Mouse (Mus musculus) stomach, embryonic 14.5 days (tissue): ENCODE data around the gene Pde1c. TPM values are rescaled to one million over a fixed set of nuclear protein-coding genes. Genes with fewer than 3 reads are reported as not detected.

Experiments
- ATAC-seq: fragments of 200-750 bp; cut with Nextera tagmentation; 2 replicates; pipeline ENCODE4 v1.8.0; 2017; ENCODE audit warnings: low read depth, moderate TSS enrichment; ENCODE audit not compliant: insufficient number of reproducible peaks, insufficient read depth, low FRiP score
- H3K27ac ChIP-seq: fragments of 300-500 bp; sonication (generic); 2 replicates; pipeline ENCODE4 v1.5.1; 2014; ENCODE audit warnings: mild to moderate bottlenecking, low read length, moderate library complexity, mixed read lengths
- H3K27me3 ChIP-seq: fragments of 300-500 bp; sonication (generic); 2 replicates; pipeline ENCODE4 v1.6.1; 2014; ENCODE audit warnings: low read length, control low read depth, mixed read lengths; ENCODE audit not compliant: control insufficient read depth, insufficient read depth
- H3K36me3 ChIP-seq: fragments of 300-500 bp; sonication (generic); 2 replicates; pipeline ENCODE4 v1.6.1; 2014; ENCODE audit warnings: mild to moderate bottlenecking, control low read depth, low read length, moderate library complexity, mixed read lengths; ENCODE audit not compliant: control insufficient read depth, insufficient read depth
- H3K4me1 ChIP-seq: fragments of 300-500 bp; sonication (generic); 2 replicates; pipeline ENCODE4 v1.6.1; 2014; ENCODE audit warnings: low read length, control low read depth, mixed read lengths; ENCODE audit not compliant: control insufficient read depth, insufficient read depth
- H3K4me2 ChIP-seq: fragments of 300-500 bp; sonication (generic); replicated peaks from 2 replicates; pipeline ENCODE4 v1.6.1; 2014; ENCODE audit warnings: low read depth, low read length, control low read depth
- H3K4me3 ChIP-seq: fragments of 300-500 bp; sonication (generic); 2 replicates; pipeline ENCODE4 v1.5.1; 2014; ENCODE audit warnings: low read depth, low read length, control low read depth
- H3K9ac ChIP-seq: fragments of 300-500 bp; sonication (generic); replicated peaks from 2 replicates; pipeline ENCODE4 v1.6.1; 2014; ENCODE audit warnings: low read depth, mild to moderate bottlenecking, control low read depth, low read length, moderate library complexity, mixed read lengths
- H3K9me3 ChIP-seq: fragments of 300-500 bp; sonication (generic); 2 replicates; pipeline ENCODE4 v1.6.1; 2016; ENCODE audit warnings: low read depth, low read length, control low read depth; ENCODE audit not compliant: control insufficient read depth
- WGBS: fragments of 180-500 bp; shearing (Covaris S2); extraction: QIAGEN DNeasy Blood & Tissue Kit; methylation state at CpG from one replicate; pipeline ENCODE4 v1.1.7; 2014; 5-methylcytosine and 5-hydroxymethylcytosine counted together
- polyA plus RNA-seq: library from polyadenylated mRNA; unstranded; fragments of >200 nt; fragmentation: Nextera tagmentation; extraction: Ambion mirVana; gene quantifications from 2 replicates; pipeline ENCODE4 v1.2.1, GENCODE M21; 2014

Pde1c gene
- polyA plus RNA-seq, 1 experiment from 2014 or later = 2.8 TPM

DNA sequence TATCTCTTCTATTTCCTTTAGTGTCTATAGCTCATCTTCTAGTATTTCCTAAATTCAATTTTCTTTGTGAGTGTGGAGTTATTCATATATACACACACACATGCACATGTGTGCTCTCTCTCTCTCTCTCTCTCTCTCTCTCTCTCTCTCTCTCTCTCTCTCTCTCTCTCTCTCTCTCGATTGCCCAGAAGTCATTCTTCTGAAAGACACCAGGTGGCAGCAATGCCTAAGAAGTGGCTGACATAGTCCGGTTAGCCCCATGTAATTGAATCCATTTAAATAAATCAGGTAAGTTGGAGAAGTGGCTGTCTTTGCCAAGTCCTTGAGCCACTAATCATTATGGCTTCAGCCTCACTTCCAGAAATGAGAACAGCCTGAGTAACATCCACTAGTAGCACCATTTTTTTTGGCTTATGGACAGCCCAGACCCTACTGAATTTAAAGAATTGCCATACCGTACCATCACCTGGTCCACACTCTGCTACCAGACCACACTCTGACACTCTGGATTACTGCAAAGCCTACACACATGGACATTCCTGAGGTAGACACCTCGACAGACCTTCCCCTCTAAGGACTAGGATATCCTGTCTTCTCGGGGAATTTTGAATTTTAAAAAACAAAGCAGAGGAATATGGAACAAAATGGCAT, 502.1 kb downstream of the Pde1c start:
- Histone ChIP-seq H3K9me3 (no peaks in the 10 kb centered on the region), H3K9ac (no peak overlapping the region), H3K27me3 (no peaks in the 10 kb centered on the region), H3K4me1 (no peaks in the 10 kb centered on the region), H3K4me3 (no peak overlapping the region), H3K36me3 (no peaks in the 10 kb centered on the region), H3K4me2 (no peak overlapping the region), H3K27ac (no peak overlapping the region)
- 31% methylated on average over 5 of the region's 5 CpGs for WGBS
- ATAC-seq = peak; percentile 76; the same call in 1 of the 2 replicates

DNA sequence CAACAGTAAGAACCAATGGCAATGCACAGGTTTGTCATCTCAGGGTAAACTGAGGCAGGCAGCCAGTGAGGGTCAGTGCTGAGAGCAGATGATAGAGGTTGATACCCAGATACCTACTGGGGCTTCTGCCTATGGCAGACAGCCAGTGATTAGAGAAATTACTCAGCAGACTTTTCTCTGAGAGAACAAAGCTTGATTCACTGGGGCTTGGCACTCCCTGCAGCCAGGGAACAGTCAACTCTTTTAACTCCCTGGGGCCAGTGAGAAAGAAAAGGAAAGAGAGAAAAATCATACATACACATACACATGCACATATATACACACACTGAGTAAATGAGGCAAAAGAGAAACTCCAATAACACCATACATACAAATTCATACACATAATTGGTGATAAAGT, 505.2 kb downstream of the Pde1c start:
- H3K4me3 ChIP-seq = no peak overlapping the region
- H3K9me3 ChIP-seq = no peaks in the 10 kb centered on the region
- H3K36me3 ChIP-seq = no peaks in the 10 kb centered on the region
- no peaks in the 10 kb centered on the region for H3K4me1 ChIP-seq
- no peaks in the 10 kb centered on the region for H3K27me3 ChIP-seq
- H3K27ac ChIP-seq = no peak overlapping the region
- no peak overlapping the region for H3K9ac ChIP-seq
- no peak for ATAC-seq
- no peak overlapping the region for H3K4me2 ChIP-seq

DNA sequence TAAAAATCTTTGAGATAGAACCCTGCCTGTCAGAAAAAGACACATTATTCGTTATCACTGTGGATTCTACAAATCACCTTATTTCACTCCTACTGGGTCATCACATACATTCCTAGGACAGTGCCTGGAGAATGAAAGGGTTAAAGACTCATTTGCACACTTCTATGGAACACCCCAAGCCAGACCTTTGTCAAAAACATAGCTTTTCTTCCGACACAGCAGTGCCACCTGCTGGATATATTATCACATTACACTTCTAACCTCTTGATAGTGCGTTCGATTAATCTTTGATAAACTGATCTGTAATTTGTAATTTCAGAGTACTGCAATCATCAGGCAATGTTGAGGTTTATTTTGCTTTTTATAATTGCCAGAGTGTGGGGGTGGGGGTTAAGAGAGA, 519.8 kb downstream of the Pde1c start:
- H3K36me3 ChIP-seq = no peaks in the 10 kb centered on the region
- H3K9ac ChIP-seq = no peak overlapping the region
- H3K4me2 ChIP-seq = no peak overlapping the region
- H3K4me1 ChIP-seq = no peaks in the 10 kb centered on the region
- no peak overlapping the region for H3K4me3 ChIP-seq
- no peak for ATAC-seq
- H3K27me3 ChIP-seq = no peaks in the 10 kb centered on the region
- no peak overlapping the region for H3K27ac ChIP-seq
- WGBS = 27% methylated on average over 4 of the region's 4 CpGs
- H3K9me3 ChIP-seq = no peaks in the 10 kb centered on the region

DNA sequence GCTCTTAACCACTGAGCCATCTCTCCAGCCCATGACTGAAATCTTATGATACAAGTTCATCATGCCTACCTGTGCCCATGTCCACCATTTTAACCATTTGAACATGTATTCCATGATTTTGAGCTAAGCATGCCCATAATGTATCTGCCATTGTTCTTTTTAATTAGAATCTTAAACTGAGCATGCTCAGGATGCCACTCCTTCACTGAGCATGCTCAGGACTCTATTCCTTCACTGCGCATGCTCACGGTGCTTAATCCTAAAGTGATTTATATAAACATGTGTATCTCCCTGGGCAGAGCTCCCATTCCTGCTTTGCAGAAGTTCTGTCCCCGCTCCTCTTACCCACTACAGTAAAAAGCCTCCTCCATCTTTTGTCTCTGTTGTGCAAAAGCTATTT, 520.3 kb downstream of the Pde1c start:
- H3K27me3 ChIP-seq = no peaks in the 10 kb centered on the region
- ATAC-seq = no peak
- H3K4me2 ChIP-seq = no peak overlapping the region
- 79% methylated on average over 3 of the region's 3 CpGs for WGBS
- H3K27ac ChIP-seq = no peak overlapping the region
- no peaks in the 10 kb centered on the region for H3K4me1 ChIP-seq
- H3K9me3 ChIP-seq = no peaks in the 10 kb centered on the region
- no peak overlapping the region for H3K9ac ChIP-seq
- H3K36me3 ChIP-seq = no peaks in the 10 kb centered on the region
- no peak overlapping the region for H3K4me3 ChIP-seq

DNA sequence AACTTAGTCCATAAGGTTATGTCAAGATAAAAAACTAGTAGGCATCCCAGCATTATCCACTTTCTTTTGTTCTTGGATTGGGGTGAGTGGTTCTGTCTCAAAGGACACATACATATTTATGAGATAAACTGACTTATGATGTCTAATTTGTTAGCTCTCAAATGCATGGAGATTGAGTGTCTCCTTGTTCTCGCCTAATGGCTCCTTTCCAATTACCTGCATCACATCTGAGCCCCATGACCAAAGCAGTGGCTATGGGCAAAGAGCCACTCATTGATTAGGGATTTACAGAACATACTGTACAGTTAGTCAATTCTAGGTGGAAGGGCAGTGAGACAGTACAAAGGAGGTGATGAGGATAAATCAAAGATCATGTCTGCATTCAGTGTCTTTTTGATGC, 524.2 kb downstream of the Pde1c start:
- H3K4me3 ChIP-seq = no peak overlapping the region
- no peak overlapping the region for H3K4me2 ChIP-seq
- H3K27me3 ChIP-seq = no peaks in the 10 kb centered on the region
- H3K36me3 ChIP-seq = no peaks in the 10 kb centered on the region
- H3K9ac ChIP-seq = no peak overlapping the region
- WGBS = 91% methylated on average over 1 of the region's 1 CpGs
- no peak for ATAC-seq
- H3K27ac ChIP-seq = no peak overlapping the region
- H3K4me1 ChIP-seq = no peaks in the 10 kb centered on the region
- H3K9me3 ChIP-seq = no peaks in the 10 kb centered on the region

DNA sequence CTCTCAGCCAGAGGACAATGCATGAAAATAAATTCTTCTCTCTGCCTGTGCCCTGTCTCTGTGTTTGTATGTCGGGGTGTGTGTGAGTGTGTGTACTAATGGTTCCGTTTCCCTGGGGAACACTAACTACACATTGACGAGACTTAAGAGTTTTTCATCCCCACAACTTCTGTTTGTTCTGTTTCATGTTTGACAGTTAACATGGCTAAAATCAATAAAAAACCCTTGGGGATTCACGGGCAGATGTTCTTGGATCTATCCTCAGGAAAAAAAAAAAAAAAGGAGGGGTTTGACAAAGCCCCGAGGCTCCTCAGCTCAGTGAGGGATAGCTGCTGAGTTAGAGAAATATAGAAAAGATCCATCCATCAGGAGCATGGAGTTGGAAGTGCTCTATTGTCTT, 524.6 kb downstream of the Pde1c start:
- no peaks in the 10 kb centered on the region for H3K9me3 ChIP-seq
- ATAC-seq = no peak
- WGBS = 63% methylated on average over 5 of the region's 5 CpGs

DNA sequence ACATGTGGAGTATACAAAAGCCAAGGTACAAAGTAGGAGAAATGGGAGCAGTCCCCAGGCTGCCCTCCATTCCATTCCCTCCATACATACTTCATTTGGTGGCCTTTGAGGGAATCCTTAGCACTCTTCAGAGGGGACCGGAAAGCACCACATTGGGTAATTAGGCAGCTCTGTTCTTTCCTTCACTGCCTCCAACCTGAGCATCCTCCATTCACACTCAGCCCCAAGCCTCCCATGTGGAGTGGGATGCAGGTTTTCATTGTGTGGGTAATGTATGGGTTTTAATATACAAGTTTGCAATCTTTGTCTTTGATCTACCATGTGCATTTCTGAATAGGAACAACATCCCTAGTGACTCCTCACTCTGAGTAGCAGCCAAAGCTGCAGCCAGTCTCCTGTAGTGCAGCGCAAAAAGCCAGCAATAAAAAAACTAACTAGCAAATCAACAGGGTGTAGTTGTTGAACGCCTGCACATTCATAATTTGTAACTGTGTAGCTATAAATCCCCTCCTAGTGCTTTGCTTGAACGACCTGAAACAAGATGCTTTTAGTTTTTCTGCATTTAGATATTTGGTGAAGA, 529.3 kb downstream of the Pde1c start:
- no peaks in the 10 kb centered on the region for H3K36me3 ChIP-seq
- ATAC-seq = no peak
- WGBS = 73% methylated on average over 4 of the region's 4 CpGs
- no peaks in the 10 kb centered on the region for H3K27me3 ChIP-seq
- no peak overlapping the region for H3K27ac ChIP-seq
- H3K4me2 ChIP-seq = no peak overlapping the region
- no peaks in the 10 kb centered on the region for H3K4me1 ChIP-seq
- H3K4me3 ChIP-seq = no peak overlapping the region
- H3K9me3 ChIP-seq = no peaks in the 10 kb centered on the region
- H3K9ac ChIP-seq = no peak overlapping the region

More for the DNA sequence above, 524.6 kb downstream of the Pde1c start:
- Histone ChIP-seq H3K4me3 (no peak overlapping the region), H3K36me3 (no peaks in the 10 kb centered on the region), H3K27ac (no peak overlapping the region), H3K27me3 (no peaks in the 10 kb centered on the region), H3K4me1 (no peaks in the 10 kb centered on the region), H3K9ac (no peak overlapping the region), H3K4me2 (no peak overlapping the region)

DNA sequence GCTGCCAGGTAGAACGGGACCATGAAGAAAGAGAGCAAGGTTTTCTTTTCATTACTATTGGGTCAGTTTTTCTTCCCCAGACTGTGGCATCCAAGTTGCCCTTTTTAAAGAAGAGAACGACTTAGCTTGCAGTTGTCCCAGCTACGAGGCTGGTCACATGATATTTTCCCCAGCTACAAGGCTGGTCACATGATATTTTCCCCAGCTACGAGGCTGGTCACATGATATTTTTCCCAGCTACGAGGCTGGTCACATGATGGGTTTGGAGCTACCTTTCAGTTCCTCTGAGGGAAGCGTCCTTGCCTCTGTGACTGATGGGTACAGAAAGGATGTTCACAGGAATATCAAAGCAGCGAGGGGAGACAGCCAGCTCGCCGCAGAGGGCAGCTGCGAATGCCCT, 533.8 kb downstream of the Pde1c start:
- Histone ChIP-seq H3K9ac (no peak overlapping the region), H3K4me3 (no peak overlapping the region), H3K4me2 (no peak overlapping the region), H3K9me3 (no peaks in the 10 kb centered on the region), H3K27ac (no peak overlapping the region), H3K36me3 (no peaks in the 10 kb centered on the region), H3K27me3 (no peaks in the 10 kb centered on the region), H3K4me1 (no peaks in the 10 kb centered on the region)
- WGBS = 64% methylated on average over 10 of the region's 10 CpGs
- no peak for ATAC-seq

DNA sequence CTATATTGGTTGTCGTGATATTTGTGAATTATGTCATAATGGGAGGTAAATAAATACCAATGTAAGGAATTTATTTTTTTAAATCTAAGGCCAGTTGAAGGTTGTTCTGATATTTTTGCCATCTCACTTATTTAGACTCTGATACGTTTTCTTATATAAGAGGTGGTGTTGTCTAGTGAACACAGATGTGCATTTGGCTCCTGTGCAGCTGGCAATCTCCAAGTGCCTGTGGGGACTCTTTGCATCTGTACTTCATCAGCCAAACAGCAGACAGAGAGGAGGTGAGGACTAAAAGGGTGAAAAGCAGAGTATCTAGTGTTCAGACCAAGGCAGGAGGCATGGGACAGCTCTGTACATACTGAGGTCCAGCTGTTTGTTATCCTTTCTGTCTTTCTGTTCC, 536.7 kb downstream of the Pde1c start:
- Histone ChIP-seq H3K4me2 (no peak overlapping the region), H3K27me3 (no peaks in the 10 kb centered on the region), H3K27ac (no peak overlapping the region), H3K9me3 (no peaks in the 10 kb centered on the region), H3K9ac (no peak overlapping the region), H3K4me3 (no peak overlapping the region), H3K4me1 (no peaks in the 10 kb centered on the region), H3K36me3 (no peaks in the 10 kb centered on the region)
- ATAC-seq = no peak
- 75% methylated on average over 2 of the region's 2 CpGs for WGBS
